Mouse (Mus musculus) regulatory T cell (primary cell): ENCODE data around the gene Angptl4.

Experiments
- in situ Hi-C: fragments of 300-600 bp; cut with MboI, MseI; formaldehyde crosslinking; loops from one replicate; pipeline ENCODE4 v1.15.1; 2025; ENCODE audit warnings: high pct_unique_total_duplicates

Gene Angptl4

GRCm38 (mm10) chr17:33804745-33805144, 23.1 kb upstream of the Angptl4 start:
- in situ Hi-C loops, result no loop called here

GRCm38 (mm10) chr17:33804205-33804604, 22.6 kb upstream of the Angptl4 start:
- in situ Hi-C loops, result no loop called here

GRCm38 (mm10) chr17:33802221-33802620, 20.6 kb upstream of the Angptl4 start:
- in situ Hi-C loops, result no loop called here

- in situ Hi-C loops, result no loop called here
Observed at GRCm38 (mm10) chr17:33799277-33799676, 17.6 kb upstream of the Angptl4 start.

- in situ Hi-C loops, result no loop called here
Observed at GRCm38 (mm10) chr17:33798306-33798705, 16.7 kb upstream of the Angptl4 start.

GRCm38 (mm10) chr17:33788732-33789131, 7.1 kb upstream of the Angptl4 start:
- in situ Hi-C loops, result no loop called here

GRCm38 (mm10) chr17:33786375-33786774, 4.7 kb upstream of the Angptl4 start:
- in situ Hi-C loops, result no loop called here

- in situ Hi-C loops, result no loop called here
Observed at GRCm38 (mm10) chr17:33784939-33785338, 3.3 kb upstream of the Angptl4 start.

GRCm38 (mm10) chr17:33783408-33783807, 1.8 kb upstream of the Angptl4 start:
- in situ Hi-C loops, result no loop called here

GRCm38 (mm10) chr17:33782067-33782466, 437 bp upstream of the Angptl4 start:
- in situ Hi-C loops, result no loop called here

- in situ Hi-C loops, result no loop called here
Observed at GRCm38 (mm10) chr17:33780431-33780830, 1.2 kb downstream of the Angptl4 start.

GRCm38 (mm10) chr17:33779967-33780295, 1.7 kb downstream of the Angptl4 start:
- in situ Hi-C loops, result no loop called here

GRCm38 (mm10) chr17:33779271-33779966, 2.2 kb downstream of the Angptl4 start:
- in situ Hi-C loops, result no loop called here

- in situ Hi-C loops, result no loop called here
Observed at GRCm38 (mm10) chr17:33775287-33775686, 6.3 kb downstream of the Angptl4 start.

- in situ Hi-C loops, result no loop called here
Observed at GRCm38 (mm10) chr17:33774573-33775155, 7.0 kb downstream of the Angptl4 start.

- in situ Hi-C loops, result no loop called here
Observed at GRCm38 (mm10) chr17:33773871-33774572, 7.6 kb downstream of the Angptl4 start.

- in situ Hi-C loops, result no loop called here
Observed at GRCm38 (mm10) chr17:33773426-33773825, 8.2 kb downstream of the Angptl4 start.

GRCm38 (mm10) chr17:33771617-33772016, 10.0 kb downstream of the Angptl4 start:
- in situ Hi-C loops, result no loop called here

- in situ Hi-C loops, result no loop called here
Observed at GRCm38 (mm10) chr17:33766389-33766788, 15.2 kb downstream of the Angptl4 start.

- in situ Hi-C loops, result no loop called here
Observed at GRCm38 (mm10) chr17:33760255-33761165, 21.1 kb downstream of the Angptl4 start, which contains the start of gene Rab11b. TSS of gene Rab11b (minus strand) at chr17:33760530.

- in situ Hi-C loops, result loop anchor here (5.0 kb wide), 1 partner anchor 127 kb away; no protein-coding TSS in a partner anchor
Observed at GRCm38 (mm10) chr17:33759767-33760254, 21.8 kb downstream of the Angptl4 start.
